Mouse (Mus musculus) CH12.LX (cell line): ENCODE data around the gene F7.

Experiments used
- CHD1 ChIP-seq: IDR thresholded peaks from 2 replicates; pipeline ENCODE4 v1.6.1; 2012; ENCODE audit warnings: low read depth, low read length, improper control_type of control experiment, inconsistent platforms
- CHD2 ChIP-seq: IDR thresholded peaks from 2 replicates; pipeline ENCODE4 v1.6.1; 2011; ENCODE audit warnings: low read length, improper control_type of control experiment
- CTCF ChIP-seq, 2 experiments: IDR thresholded peaks in 1 of 2; conservative IDR thresholded peaks in 1 of 2; 2 replicates each; pipeline ENCODE4 v1.5.1; 2011 to 2012; ENCODE audit warnings: low read depth in 2 of 2, low read length in 2 of 2, improper control_type of control experiment in 1 of 2, inconsistent platforms in 1 of 2, mild to moderate bottlenecking in 1 of 2, moderate library complexity in 1 of 2
- EP300 ChIP-seq: IDR thresholded peaks from 2 replicates; pipeline ENCODE4 v1.6.1; 2011; ENCODE audit warnings: low read length, improper control_type of control experiment
- HCFC1 ChIP-seq: IDR thresholded peaks from 2 replicates; pipeline ENCODE4 v1.6.1; 2012; ENCODE audit warnings: low read depth, mild to moderate bottlenecking, inconsistent platforms, low read length, improper control_type of control experiment
- MAFK ChIP-seq: IDR thresholded peaks from 2 replicates; pipeline ENCODE4 v1.6.1; 2011; ENCODE audit warnings: low read length, improper control_type of control experiment; ENCODE audit not compliant: insufficient replicate concordance
- MAZ ChIP-seq: IDR thresholded peaks from 2 replicates; pipeline ENCODE4 v1.6.1; 2012; ENCODE audit warnings: low read depth, mild to moderate bottlenecking, inconsistent platforms, low read length, improper control_type of control experiment, moderate library complexity
- NELFE ChIP-seq: IDR thresholded peaks from 2 replicates; pipeline ENCODE4 v1.6.1; 2011; ENCODE audit warnings: low read depth, low read length, improper control_type of control experiment
- POLR2A ChIP-seq: IDR thresholded peaks from 2 replicates; pipeline ENCODE4 v1.6.1; 2011; ENCODE audit warnings: low read depth, mild to moderate bottlenecking, improper control_type of control experiment, low read length
- RCOR1 ChIP-seq: conservative IDR thresholded peaks from 2 replicates; pipeline ENCODE4 v1.6.1; 2012; ENCODE audit warnings: low read depth, mild to moderate bottlenecking, inconsistent platforms, low read length, improper control_type of control experiment
- UBTF ChIP-seq: IDR thresholded peaks from 2 replicates; pipeline ENCODE4 v1.6.1; 2012; ENCODE audit warnings: low read depth, mild to moderate bottlenecking, inconsistent platforms, low read length, improper control_type of control experiment, moderate library complexity
- ZC3H11A ChIP-seq: IDR thresholded peaks from 2 replicates; pipeline ENCODE4 v1.6.1; 2012; ENCODE audit warnings: low read depth, mild to moderate bottlenecking, inconsistent platforms, low read length, improper control_type of control experiment
- ZNF384 ChIP-seq: IDR thresholded peaks from 2 replicates; pipeline ENCODE4 v1.6.1; 2012; ENCODE audit warnings: low read depth, low read length, improper control_type of control experiment, inconsistent platforms

- no peak for TF ChIP-seq POLR2A
- TF ChIP-seq NELFE: no peak
- TF ChIP-seq EP300: no peak
- TF ChIP-seq CHD2: no peak
- TF ChIP-seq ZC3H11A: no peak
- TF ChIP-seq CHD1: no peak
- no peak for TF ChIP-seq MAFK
- TF ChIP-seq RCOR1: no peak
- TF ChIP-seq HCFC1: no peak
- no peak for TF ChIP-seq MAZ
- no peak for TF ChIP-seq ZNF384
- TF ChIP-seq CTCF (conservative IDR thresholded peaks at IDR 0.05 in 1 of 2, IDR thresholded peaks at IDR 0.05 in 1 of 2; ENCODE audit: low read depth in 2 of 2, low read length in 2 of 2): no peak
- no peak for TF ChIP-seq UBTF
Observed at GRCm38 (mm10) chr8:13025487-13026224, at the start of gene F7.
